Mouse (Mus musculus) heart, postnatal 0 days (tissue): Measurements from ENCODE around the gene Poll. TPM values are rescaled to one million over a fixed set of nuclear protein-coding genes. Genes with fewer than 3 reads are reported as not detected.

Experiments
- ATAC-seq: fragments of 200-750 bp; cut with Nextera tagmentation; 2 replicates; pipeline ENCODE4 v1.8.0; 2017; ENCODE audit warnings: low read depth, moderate number of reproducible peaks, moderate library complexity; ENCODE audit not compliant: insufficient read depth
- DNase-seq: peaks from one replicate; pipeline ENCODE4 v3.0.0-alpha.2; 2016; ENCODE audit warnings: low spot score
- H3K27ac ChIP-seq: fragments of 300-500 bp; sonication (generic); 2 replicates; pipeline ENCODE4 v1.5.1; 2014; ENCODE audit warnings: low read depth, mild to moderate bottlenecking
- H3K27me3 ChIP-seq: fragments of 300-500 bp; sonication (generic); 2 replicates; pipeline ENCODE4 v1.6.1; 2014; ENCODE audit warnings: low read length, mixed read lengths; ENCODE audit not compliant: control insufficient read depth, insufficient read depth
- H3K36me3 ChIP-seq: fragments of 300-500 bp; sonication (generic); replicated peaks from 2 replicates; pipeline ENCODE4 v1.6.1; 2014; ENCODE audit warnings: low read length, mixed read lengths; ENCODE audit not compliant: control insufficient read depth, insufficient read depth
- H3K4me1 ChIP-seq: fragments of 300-500 bp; sonication (generic); 2 replicates; pipeline ENCODE4 v1.6.1; 2014; ENCODE audit warnings: antibody characterized with exemption; ENCODE audit not compliant: control insufficient read depth, insufficient read depth
- H3K4me2 ChIP-seq: fragments of 300-500 bp; sonication (generic); 2 replicates; pipeline ENCODE4 v1.6.1; 2014; ENCODE audit warnings: low read depth, mild to moderate bottlenecking, low read length, moderate library complexity
- H3K4me3 ChIP-seq: fragments of 300-500 bp; sonication (generic); 2 replicates; pipeline ENCODE4 v1.5.1; 2014; ENCODE audit warnings: low read depth, low read length
- H3K9ac ChIP-seq: fragments of 300-500 bp; sonication (generic); replicated peaks from 2 replicates; pipeline ENCODE4 v1.6.1; 2014; ENCODE audit warnings: low read depth, low read length, mixed read lengths
- H3K9me3 ChIP-seq: fragments of 300-500 bp; sonication (generic); replicated peaks from 2 replicates; pipeline ENCODE4 v1.6.1; 2016; ENCODE audit warnings: low read length; ENCODE audit not compliant: control insufficient read depth
- CTCF ChIP-seq: IDR thresholded peaks from 2 replicates; pipeline ENCODE4 v1.5.1; 2016; ENCODE audit warnings: antibody characterized with exemption, control low read depth, low read depth
- EP300 ChIP-seq: IDR thresholded peaks from 2 replicates; pipeline ENCODE4 v1.6.1; 2016; ENCODE audit warnings: antibody characterized with exemption, low read depth
- WGBS: fragments of 180-500 bp; shearing (Covaris S2); extraction: QIAGEN DNeasy Blood & Tissue Kit; methylation state at CpG from one replicate; pipeline ENCODE4 v1.1.7; 2014; 5-methylcytosine and 5-hydroxymethylcytosine counted together
- polyA plus RNA-seq: library from polyadenylated mRNA; unstranded; fragments of >200 nt; fragmentation: Nextera tagmentation; extraction: Ambion mirVana; gene quantifications from 2 replicates; pipeline ENCODE4 v1.2.1, GENCODE M21; 2015
- total RNA-seq: library from RNA; depleted of rRNA; stranded (reverse); fragments of >200 nt; gene quantifications from 2 replicates; pipeline ENCODE4 v1.2.3, GENCODE M21; 2014; ENCODE audit warnings: low replicate concordance

The Poll gene
- total and polyA plus RNA-seq, 2 experiments from 2014 or later = 9.3 to 12.7 TPM

DNA sequence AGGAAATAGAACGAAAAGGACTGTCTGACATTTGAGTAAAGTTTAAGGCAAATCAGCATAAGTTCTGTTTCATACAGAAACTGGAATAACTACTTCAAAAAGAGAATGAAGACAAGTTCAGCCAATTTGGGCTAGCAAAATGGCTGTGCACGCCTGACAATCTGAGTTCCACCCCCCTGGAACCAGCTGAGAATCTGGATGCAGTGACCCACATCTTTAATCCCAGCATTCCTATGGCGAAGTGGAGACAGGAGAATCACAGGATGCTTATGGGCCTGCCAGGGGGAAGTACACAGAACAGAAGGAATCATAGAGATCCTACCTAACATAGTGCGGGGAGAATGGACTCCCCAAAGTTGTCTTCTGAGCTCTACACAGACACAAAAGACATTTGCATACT is 36.8 kb upstream of the Poll start:
- ATAC-seq (no peak), DNase-seq (no peak)
- Histone ChIP-seq H3K27me3 (no peaks in the 10 kb centered on the region), H3K9ac (no peak overlapping the region), H3K4me1 (no peaks in the 10 kb centered on the region; the same call in 1 of the 2 replicates), H3K4me3 (no peak overlapping the region), H3K27ac (no peak overlapping the region), H3K4me2 (no peak overlapping the region), H3K36me3 (peaks cover 6% of the 10 kb centered on the region; the same call in 1 of the 2 replicates), H3K9me3 (no peaks in the 10 kb centered on the region)
- 90% methylated on average over 4 of the region's 4 CpGs for WGBS
- TF ChIP-seq CTCF = no peak
- no peak for TF ChIP-seq EP300

DNA sequence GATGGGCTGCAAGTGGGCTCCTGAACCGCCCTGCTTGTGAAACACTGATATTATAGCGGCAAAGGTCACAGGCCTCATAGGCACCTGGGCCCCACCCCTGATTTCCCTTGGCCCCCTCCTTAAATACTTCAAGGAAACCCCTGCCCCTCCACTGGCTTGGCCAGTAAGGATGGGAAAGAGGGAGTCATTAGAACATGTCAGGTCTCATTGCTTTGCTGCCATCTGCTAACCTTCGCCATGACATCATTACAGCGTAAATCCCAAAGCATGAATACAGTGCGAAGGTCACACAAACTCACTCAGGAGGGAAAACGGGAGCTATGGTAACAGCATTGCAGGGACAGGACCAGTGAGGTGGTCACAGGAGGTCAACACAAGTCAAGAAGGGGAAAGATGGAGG is 36.1 kb upstream of the Poll start:
- Histone ChIP-seq H3K27me3 (no peaks in the 10 kb centered on the region), H3K27ac (no peak overlapping the region), H3K4me3 (no peak overlapping the region), H3K36me3 (peaks cover 6% of the 10 kb centered on the region; the same call in 1 of the 2 replicates), H3K4me1 (peaks cover 6% of the 10 kb centered on the region; the same call in 1 of the 2 replicates), H3K9me3 (no peaks in the 10 kb centered on the region), H3K4me2 (no peak overlapping the region), H3K9ac (no peak overlapping the region)
- TF ChIP-seq EP300 (no peak), CTCF (no peak)
- WGBS = 92% methylated on average over 6 of the region's 6 CpGs
- ATAC-seq = no peak
- no peak for DNase-seq

DNA sequence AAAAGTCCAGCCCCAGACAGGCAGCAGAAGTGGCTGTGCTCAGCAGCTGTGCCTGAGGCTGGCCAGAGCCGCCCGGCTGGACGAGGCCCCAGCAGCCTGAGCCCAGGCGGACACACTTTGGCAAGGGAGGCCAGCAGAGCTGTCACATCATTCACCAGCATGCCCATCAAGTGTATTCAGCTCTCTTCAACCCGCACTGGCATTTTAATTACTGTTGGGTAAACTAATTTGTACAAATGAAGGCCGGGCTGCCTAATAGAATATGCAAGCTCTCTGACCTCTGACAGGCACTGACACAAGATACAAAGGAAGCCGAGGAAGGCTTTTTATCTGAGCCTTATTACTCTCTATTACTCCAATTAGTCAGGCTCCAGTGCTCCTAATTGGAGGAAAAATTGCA is 35.7 kb upstream of the Poll start:
- no peak overlapping the region for H3K27ac ChIP-seq
- no peak overlapping the region for H3K9ac ChIP-seq
- no peaks in the 10 kb centered on the region for H3K27me3 ChIP-seq
- no peak for ATAC-seq
- no peak overlapping the region for H3K4me3 ChIP-seq
- TF ChIP-seq CTCF (no peak), EP300 (no peak)
- H3K36me3 ChIP-seq = peaks cover 6% of the 10 kb centered on the region; the same call in 1 of the 2 replicates
- peaks cover 9% of the 10 kb centered on the region; the same call in 1 of the 2 replicates for H3K4me1 ChIP-seq
- no peak overlapping the region for H3K4me2 ChIP-seq
- DNase-seq = no peak
- WGBS = 56% methylated on average over 7 of the region's 7 CpGs
- no peaks in the 10 kb centered on the region for H3K9me3 ChIP-seq

DNA sequence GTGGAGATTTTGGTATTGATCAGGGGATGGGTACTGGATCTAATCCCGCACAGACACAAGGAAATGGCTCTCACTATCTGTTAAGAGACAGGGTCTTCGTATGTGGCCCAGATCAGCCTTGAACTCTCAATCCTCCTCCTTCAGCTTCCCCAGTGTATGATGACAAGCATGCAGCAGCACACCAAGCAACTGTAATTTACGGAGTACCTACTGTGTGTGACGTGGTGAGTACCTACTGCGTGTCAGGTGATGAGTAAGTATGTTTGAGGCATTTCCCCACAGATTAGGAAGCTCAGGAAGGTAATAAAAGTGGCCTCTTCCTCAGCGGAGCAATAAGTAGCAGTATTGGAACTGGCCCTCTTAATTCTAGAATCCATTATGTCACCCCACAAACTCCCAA is 35.1 kb upstream of the Poll start:
- WGBS = 86% methylated on average over 6 of the region's 6 CpGs
- H3K9me3 ChIP-seq = no peaks in the 10 kb centered on the region
- peaks cover 6% of the 10 kb centered on the region; the same call in 1 of the 2 replicates for H3K36me3 ChIP-seq
- TF ChIP-seq CTCF (no peak), EP300 (no peak)
- H3K27me3 ChIP-seq = no peaks in the 10 kb centered on the region
- no peak overlapping the region for H3K4me2 ChIP-seq
- no peak overlapping the region for H3K9ac ChIP-seq
- peaks cover 9% of the 10 kb centered on the region; the same call in 1 of the 2 replicates for H3K4me1 ChIP-seq
- DNase-seq = no peak
- no peak for ATAC-seq
- H3K27ac ChIP-seq = no peak overlapping the region
- H3K4me3 ChIP-seq = no peak overlapping the region

DNA sequence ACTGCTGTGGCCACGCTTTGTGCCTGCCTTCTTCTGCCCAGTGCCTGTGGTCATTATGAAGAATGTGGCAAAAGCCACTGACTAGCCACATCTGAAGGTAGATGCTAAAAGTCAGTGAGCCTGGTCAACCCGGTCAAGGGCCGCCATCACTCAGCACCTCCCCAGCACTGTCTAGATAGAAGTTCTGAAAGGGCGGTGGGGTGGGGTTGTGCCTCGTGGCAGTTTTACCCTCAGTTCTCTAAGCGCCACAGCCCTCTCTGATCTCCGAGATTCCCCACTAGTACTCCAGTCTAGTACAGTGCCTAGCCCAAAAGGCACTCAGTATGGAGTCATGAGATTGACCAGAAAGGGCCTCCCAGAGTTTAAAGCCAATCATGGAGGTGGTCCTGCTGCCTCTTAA is 33.7 kb upstream of the Poll start:
- TF ChIP-seq EP300 = no peak
- no peak for TF ChIP-seq CTCF
- WGBS = 91% methylated on average over 7 of the region's 7 CpGs
- Histone ChIP-seq H3K4me1 (peaks cover 9% of the 10 kb centered on the region; the same call in 1 of the 2 replicates), H3K9ac (no peak overlapping the region), H3K4me3 (no peak overlapping the region), H3K27me3 (no peaks in the 10 kb centered on the region), H3K27ac (no peak overlapping the region), H3K9me3 (no peaks in the 10 kb centered on the region), H3K36me3 (peaks cover 6% of the 10 kb centered on the region; the same call in 1 of the 2 replicates), H3K4me2 (no peak overlapping the region)
- DNase-seq = no peak
- no peak for ATAC-seq

DNA sequence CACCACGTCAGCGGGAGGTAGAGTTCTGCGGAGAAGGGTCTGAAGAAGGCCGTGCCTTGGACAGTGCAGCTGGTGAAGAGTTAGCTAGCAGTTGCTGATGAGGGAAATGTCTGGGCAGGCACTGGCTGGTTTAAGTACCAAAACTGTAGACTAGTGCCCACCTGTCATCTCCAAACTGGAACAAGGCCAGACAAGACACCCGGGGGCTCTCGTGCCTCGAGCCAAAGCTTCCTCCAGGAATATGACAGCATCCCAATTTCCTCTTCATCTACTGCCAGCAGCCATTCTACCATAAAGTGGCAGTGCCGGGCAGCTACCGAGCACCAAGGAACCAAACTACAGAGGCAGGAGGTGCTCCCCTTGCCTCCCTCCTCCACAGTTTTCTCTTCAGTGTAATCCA is 32.6 kb upstream of the Poll start:
- Histone ChIP-seq H3K27ac (no peak overlapping the region), H3K9me3 (no peaks in the 10 kb centered on the region), H3K36me3 (peaks cover 11% of the 10 kb centered on the region; the same call in 1 of the 2 replicates), H3K4me3 (no peak overlapping the region), H3K4me1 (peaks cover 9% of the 10 kb centered on the region; the same call in 1 of the 2 replicates), H3K4me2 (no peak overlapping the region), H3K27me3 (no peaks in the 10 kb centered on the region), H3K9ac (no peak overlapping the region)
- DNase-seq (no peak), ATAC-seq (no peak)
- TF ChIP-seq CTCF = no peak
- TF ChIP-seq EP300 = no peak
- 90% methylated on average over 9 of the region's 9 CpGs for WGBS
